Mouse (Mus musculus): ENCODE measurements around the gene Ank2. TPM values are rescaled to one million over a fixed set of nuclear protein-coding genes. Genes with fewer than 3 reads are reported as not detected.
A peak's percentile ranks its signal among the peaks of the same experiment; 100 is the strongest.

The Ank2 gene
- total RNA-seq (2021), result 100 to 1,000 TPM; 847 to 969 TPM

- intact Hi-C loops (cut with DNase I), result no loop called here
- peak; percentile 72 to 81 for DNase-seq (ENCODE audit: low spot score in 2 of 2)
Measured at GRCm38 (mm10) chr3:127498742-127499400, at the start of gene Ank2. Gene Ank2 (minus strand): TSS chr3:127499350.

- DNase-seq (ENCODE audit: low spot score in 2 of 2), result no peak
- intact Hi-C loops (cut with DNase I), result no loop called here
Measured at GRCm38 (mm10) chr3:127547882-127548281, 48.7 kb upstream of the Ank2 start.

GRCm38 (mm10) chr3:127544610-127545121 lies 45.5 kb upstream of the Ank2 start:
- no peak for DNase-seq (ENCODE audit: low spot score in 2 of 2)
- intact Hi-C loops (cut with DNase I), result no loop called here

GRCm38 (mm10) chr3:127543976-127544375 lies 44.8 kb upstream of the Ank2 start:
- DNase-seq (ENCODE audit: low spot score in 2 of 2), result no peak
- intact Hi-C loops (cut with DNase I), result no loop called here

GRCm38 (mm10) chr3:127539193-127539592 lies 40.0 kb upstream of the Ank2 start:
- intact Hi-C loops (cut with DNase I), result no loop called here
- DNase-seq (ENCODE audit: low spot score in 2 of 2), result no peak

- intact Hi-C loops (cut with DNase I), result no loop called here
- DNase-seq (ENCODE audit: low spot score in 2 of 2), result no peak
Measured at GRCm38 (mm10) chr3:127530293-127530692, 31.1 kb upstream of the Ank2 start.

GRCm38 (mm10) chr3:127529824-127530223 lies 30.7 kb upstream of the Ank2 start:
- no peak for DNase-seq (ENCODE audit: low spot score in 2 of 2)
- intact Hi-C loops (cut with DNase I), result no loop called here

GRCm38 (mm10) chr3:127529210-127529609 lies 30.1 kb upstream of the Ank2 start:
- intact Hi-C loops (cut with DNase I), result no loop called here
- no peak for DNase-seq (ENCODE audit: low spot score in 2 of 2)

GRCm38 (mm10) chr3:127527465-127528034 lies 28.4 kb upstream of the Ank2 start:
- no peak for DNase-seq (ENCODE audit: low spot score in 2 of 2)
- intact Hi-C loops (cut with DNase I), result no loop called here

- intact Hi-C loops (cut with DNase I), result no loop called here
- no peak for DNase-seq (ENCODE audit: low spot score in 2 of 2)
Measured at GRCm38 (mm10) chr3:127525188-127525819, 26.2 kb upstream of the Ank2 start.

GRCm38 (mm10) chr3:127521156-127521555 lies 22.0 kb upstream of the Ank2 start:
- no peak for DNase-seq (ENCODE audit: low spot score in 2 of 2)
- intact Hi-C loops (cut with DNase I), result no loop called here

- intact Hi-C loops (cut with DNase I), result no loop called here
- no peak for DNase-seq (ENCODE audit: low spot score in 2 of 2)
Measured at GRCm38 (mm10) chr3:127520300-127520699, 21.1 kb upstream of the Ank2 start.

GRCm38 (mm10) chr3:127515251-127515650 lies 16.1 kb upstream of the Ank2 start:
- intact Hi-C loops (cut with DNase I), result no loop called here

GRCm38 (mm10) chr3:127513699-127514098 lies 14.5 kb upstream of the Ank2 start:
- no peak for DNase-seq (ENCODE audit: low spot score in 2 of 2)
- intact Hi-C loops (cut with DNase I), result no loop called here

More at GRCm38 (mm10) chr3:127515251-127515650, 16.1 kb upstream of the Ank2 start:
- DNase-seq (ENCODE audit: low spot score in 2 of 2), result no peak

- no peak for DNase-seq (ENCODE audit: low spot score in 2 of 2)
- intact Hi-C loops (cut with DNase I), result no loop called here
Measured at GRCm38 (mm10) chr3:127512794-127513335, 13.7 kb upstream of the Ank2 start.

- intact Hi-C loops (cut with DNase I), result no loop called here
- DNase-seq (ENCODE audit: low spot score in 2 of 2), result peak in 1 of 2 experiments; percentile 10
Measured at GRCm38 (mm10) chr3:127511786-127512746, 12.9 kb upstream of the Ank2 start.

GRCm38 (mm10) chr3:127507878-127508783 lies 9.0 kb upstream of the Ank2 start:
- intact Hi-C loops (cut with DNase I), result no loop called here
- DNase-seq (ENCODE audit: low spot score in 2 of 2), result no peak

GRCm38 (mm10) chr3:127498197-127498741 lies 881 bp downstream of the Ank2 start:
- DNase-seq (ENCODE audit: low spot score in 2 of 2), result peak; percentile 51 to 52
- intact Hi-C loops (cut with DNase I), result no loop called here

Measured in left cerebral cortex, postnatal 36 days (tissue).